Mouse (Mus musculus) heart, postnatal 10 days (tissue): ENCODE measurements around the gene Pitpnm3. TPM values are rescaled to one million over a fixed set of nuclear protein-coding genes. Genes with fewer than 3 reads are reported as not detected.

Experiments used
- DNase-seq, 2 experiments: peaks; one replicate each; pipeline ENCODE4 v3.0.0; 2021
- intact Hi-C: fragments of 180-260 bp; cut with DNase I; formaldehyde crosslinking; loops from one replicate; pipeline ENCODE4 v1.15.1; 2025
- total RNA-seq, 2 experiments: library from RNA; stranded (reverse); gene quantifications; 2 replicates each; pipeline ENCODE4 v1.2.3; 2021

The Pitpnm3 gene
- total RNA-seq, 2 experiments from 2014 or later: 1.3 to 2.1 TPM

DNA sequence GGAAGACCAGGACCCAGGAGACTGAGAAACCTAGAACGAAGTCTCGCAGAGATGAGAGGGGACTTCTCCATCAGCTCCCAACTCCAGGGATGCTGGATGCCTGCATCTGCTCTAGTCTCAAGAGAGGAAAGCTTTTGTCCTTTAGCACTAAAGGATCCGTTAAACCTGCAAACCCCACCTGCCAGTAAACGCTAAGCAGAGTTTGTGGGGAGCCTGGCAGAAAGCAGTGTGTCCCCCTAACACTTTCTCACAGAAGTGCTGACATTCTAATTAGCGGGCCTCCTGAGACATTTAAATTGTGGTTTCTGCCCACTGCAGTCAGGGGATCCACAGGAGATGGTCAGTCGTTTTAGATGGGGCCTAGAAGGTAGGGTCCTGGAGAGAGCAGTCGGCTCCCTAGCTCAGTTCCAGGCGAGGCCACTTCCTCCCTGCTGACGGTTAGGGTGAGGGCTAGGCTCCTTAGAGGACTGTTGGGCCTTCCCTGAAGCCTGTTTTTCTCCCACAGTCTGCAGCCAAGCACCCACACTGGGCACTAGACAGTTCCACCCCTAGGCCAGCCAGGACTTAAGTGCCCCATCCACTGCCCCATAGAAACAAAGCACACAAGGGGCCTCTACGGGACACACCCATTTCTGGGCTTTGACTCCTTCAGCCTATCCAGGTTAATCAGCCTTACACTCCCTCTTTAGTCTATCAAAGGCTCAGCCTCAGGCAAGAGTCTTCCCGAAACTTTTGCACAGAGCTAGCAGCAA, 829 bp upstream of the Pitpnm3 start:
- DNase-seq: no peak
- intact Hi-C loops: loop anchor here (2.0 kb wide), 1 partner anchor 84 kb away; no protein-coding TSS in a partner anchor

DNA sequence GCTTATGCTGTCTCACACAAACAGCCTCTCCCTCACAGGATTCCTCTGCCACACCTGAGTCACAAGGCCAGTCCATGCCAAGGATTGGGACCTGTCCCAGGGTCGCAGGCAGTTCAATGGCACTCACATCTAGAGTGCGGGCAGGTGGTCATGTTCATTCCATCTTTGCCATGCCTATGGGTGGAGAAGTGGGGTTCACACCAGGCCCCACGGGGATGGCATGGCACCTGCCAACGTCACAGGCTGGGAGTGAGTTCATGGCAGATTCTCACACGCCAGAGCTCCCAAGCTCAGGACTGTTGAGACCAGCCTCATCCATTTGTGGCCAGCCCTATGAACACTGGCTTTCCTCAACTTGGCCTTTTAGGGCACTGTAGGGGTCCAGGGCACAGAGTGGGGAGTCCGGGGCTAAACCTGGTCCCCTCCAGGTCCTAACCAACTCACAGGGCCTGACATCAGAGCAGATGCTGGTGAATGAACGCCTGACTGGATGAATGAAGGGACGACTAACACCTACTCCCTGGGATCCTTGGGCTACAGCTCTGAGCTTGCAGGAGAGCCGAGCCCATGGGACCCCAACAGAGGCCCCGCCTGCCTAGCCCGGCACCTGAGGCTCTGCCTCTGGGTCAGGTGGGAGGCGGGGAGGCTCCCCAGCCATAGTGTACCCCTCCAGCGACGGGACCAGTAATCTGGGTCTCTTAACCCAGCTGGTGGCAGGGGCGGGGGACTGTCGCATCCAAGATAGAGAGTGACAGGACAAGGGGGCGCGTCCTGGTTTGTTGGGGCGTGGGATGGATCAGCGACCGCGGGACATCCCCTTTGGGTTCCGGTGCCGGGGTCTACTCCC, 819 bp downstream of the Pitpnm3 start:
- intact Hi-C loops: loop anchor here (5.0 kb wide), 1 partner anchor 47 kb away; no protein-coding TSS in a partner anchor
- peak in 1 of 2 experiments; percentile 14 for DNase-seq

DNA sequence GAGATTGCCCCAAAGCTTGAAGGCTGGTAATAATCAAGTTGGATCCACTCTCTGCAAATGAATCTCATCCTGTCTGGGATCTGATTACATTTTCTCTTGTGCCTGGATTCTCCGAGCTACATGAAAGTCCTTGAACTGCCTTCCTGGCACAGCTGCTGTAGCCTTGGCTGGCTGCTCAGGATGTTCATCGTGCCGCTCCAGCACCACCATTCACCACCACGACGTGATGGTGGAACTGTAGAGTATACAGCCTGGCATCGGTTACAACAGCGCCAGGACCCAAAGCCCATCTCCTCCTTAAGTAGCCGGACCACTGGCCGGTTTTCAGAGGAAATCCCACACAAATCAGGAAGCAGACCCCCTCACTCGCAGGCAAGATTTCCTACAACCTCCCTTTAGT, 2.5 kb downstream of the Pitpnm3 start:
- peak in 1 of 2 experiments; percentile 34 for DNase-seq
- intact Hi-C loops: loop anchor here (5.0 kb wide), 1 partner anchor 46 kb away; no protein-coding TSS in a partner anchor

DNA sequence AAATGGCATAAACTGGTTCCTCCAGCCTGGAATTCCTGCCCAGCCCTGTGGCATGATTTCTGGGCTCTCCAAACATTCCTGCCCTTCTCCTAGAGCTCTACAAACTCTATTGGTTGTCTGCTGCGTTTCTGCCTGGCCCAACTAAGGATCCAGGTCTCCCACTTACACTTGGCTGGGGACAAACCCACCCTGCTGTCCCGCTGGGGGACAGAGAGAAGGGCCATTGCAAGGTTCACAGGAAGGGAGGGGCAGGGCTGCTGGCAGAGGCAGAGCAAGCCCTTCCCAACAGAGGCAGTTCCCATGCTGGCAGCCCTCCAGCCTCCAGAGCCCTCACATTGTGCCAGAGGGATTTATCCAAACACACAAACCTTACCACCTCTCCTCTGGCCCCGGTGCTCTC, 3.3 kb downstream of the Pitpnm3 start:
- DNase-seq: peak; percentile 82
- intact Hi-C loops: loop anchor here (5.0 kb wide), 1 partner anchor 45 kb away; no protein-coding TSS in a partner anchor

DNA sequence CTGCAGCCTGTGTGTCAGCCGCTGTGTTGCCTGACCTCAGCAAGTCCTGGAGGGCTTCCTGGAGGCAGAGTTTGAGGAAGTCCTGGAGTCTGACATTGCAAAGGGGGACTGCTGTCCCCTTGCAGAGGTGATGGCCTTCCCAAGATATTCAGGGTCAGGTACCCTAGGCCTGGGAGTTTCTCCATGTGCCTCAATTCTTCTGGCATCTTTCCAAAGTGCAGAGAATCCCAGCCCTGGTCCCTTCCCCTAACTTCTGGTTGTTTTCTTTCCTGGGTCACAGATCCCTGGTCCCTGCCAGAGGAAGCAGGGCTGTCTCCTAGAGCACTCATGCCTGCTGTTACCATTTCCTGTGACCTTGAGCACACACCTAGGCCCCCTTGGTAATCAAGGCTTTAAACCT, 3.9 kb downstream of the Pitpnm3 start:
- DNase-seq: no peak
- intact Hi-C loops: loop anchor here (5.0 kb wide), 1 partner anchor 44 kb away; no protein-coding TSS in a partner anchor

DNA sequence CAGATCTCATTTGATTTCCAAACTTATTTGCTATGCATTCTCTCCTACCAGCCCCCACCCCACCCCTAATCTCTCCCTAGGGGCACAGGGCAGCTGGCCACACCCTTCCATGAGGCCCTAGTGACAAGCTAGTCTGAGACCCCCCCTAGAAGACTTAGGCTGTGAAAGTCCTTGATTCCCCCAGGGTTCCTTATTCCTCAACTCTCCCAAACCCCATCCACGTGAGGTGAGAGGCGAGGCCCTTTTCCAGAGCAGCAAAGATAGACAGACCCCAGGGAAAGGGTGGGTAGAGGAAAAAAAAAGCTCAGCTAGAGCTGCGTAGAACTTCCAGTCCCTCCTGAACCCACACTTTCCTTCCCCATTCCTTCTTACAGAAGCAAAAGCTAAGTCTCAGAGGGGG, 4.7 kb downstream of the Pitpnm3 start:
- intact Hi-C loops: loop anchor here (5.0 kb wide), 1 partner anchor 44 kb away; no protein-coding TSS in a partner anchor
- no peak for DNase-seq

DNA sequence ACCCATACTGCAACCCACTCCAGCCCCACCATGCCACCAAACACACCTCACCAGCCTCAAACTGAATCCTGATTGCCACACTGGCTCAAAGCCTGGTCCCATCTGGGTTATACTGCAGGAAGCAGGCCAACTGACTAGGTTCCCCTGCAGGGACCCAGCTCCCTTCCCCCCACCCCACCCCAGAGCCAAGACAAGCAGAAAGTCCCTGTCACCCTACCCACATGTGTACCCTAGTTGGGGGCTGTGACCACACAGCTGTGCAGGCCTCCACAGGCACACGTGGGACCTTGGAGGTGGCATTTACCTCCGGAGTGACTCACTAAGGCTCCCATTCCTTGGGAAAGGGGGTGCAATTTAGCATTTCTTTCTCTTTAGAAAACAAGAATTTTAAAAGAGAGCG, 5.1 kb downstream of the Pitpnm3 start:
- no peak for DNase-seq
- intact Hi-C loops: loop anchor here (5.0 kb wide), 1 partner anchor 43 kb away; no protein-coding TSS in a partner anchor

GRCm38 (mm10) chr11:72130021-72130420, 5.6 kb downstream of the Pitpnm3 start:
- peak; percentile 73 to 84 for DNase-seq
- intact Hi-C loops: loop anchor here (5.0 kb wide), 1 partner anchor 43 kb away; no protein-coding TSS in a partner anchor

DNA sequence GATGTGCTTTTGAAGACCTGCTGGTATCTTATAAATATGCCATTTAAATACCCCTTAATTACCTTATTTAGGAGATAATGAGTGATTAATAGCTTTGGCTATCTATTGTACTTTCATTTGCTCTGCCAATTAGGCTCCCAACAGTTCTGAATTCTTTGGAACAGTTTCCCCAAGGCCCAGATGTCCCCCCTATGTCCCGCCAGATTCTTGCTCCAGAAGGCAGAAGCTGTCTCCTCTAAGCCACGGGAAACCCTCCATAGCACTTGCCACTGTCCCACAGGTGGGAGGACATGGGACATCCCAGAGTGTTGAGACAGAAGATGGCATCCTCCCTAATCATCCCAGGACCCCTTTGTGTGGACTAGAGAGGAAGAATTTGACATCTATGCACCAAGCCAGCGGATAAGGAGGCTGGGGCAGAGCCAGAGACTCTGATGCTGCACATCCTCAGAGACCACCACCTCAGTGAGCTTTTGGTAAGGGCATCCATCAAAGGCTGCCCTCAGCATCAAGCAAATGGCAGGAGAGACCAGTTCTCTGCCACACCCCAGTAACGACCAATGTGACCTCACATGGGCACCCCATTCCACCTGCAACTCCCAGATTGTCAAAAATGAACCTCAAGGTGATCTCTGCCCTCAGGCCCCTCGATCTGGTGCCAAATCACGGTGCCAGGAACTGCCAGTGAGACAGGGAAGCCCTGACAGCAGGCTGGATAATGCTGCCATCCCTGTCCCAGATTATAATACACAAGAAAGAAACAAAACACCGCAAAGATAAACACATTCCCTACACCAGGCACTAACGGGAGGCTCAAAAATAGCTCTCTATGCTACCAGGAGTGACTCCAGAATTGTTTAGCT, 6.3 kb downstream of the Pitpnm3 start:
- DNase-seq: no peak
- intact Hi-C loops: loop anchor here (5.0 kb wide), 1 partner anchor 62 kb away; no protein-coding TSS in a partner anchor

DNA sequence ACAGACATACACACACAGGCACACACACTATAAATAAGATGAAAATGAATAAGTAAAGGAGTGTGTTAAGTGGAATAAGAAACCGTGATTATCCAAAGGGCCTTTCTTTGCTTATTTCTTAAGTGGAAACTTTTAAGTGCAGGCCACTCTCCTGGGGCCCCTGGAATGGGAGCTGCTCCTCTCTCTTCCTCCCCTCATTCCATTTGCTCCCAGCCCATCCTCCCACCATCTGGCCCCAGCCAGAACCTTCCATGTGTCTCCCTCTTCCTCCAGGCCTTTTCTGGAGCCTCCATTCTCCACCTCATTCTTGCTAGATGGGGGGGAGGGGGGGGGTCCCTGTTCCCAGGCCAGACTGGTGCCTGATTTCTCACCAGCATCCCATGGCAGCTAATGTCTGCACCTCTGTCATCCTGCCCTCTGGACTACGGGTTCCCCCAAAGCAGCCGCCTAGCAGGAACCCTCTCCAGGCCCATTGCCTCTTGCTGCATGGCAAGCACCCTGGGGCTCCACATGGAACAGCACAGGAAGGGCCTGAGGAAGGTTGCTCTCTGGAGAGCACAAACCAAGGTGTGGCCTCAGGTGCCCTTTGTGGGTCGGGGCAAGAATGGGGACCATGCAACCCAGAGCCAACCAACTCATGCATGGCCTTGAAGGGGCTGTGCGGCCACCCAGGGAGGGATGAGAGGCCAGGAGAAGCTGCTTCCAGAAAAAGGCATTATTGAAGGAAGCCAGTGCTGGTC, 8.0 kb downstream of the Pitpnm3 start:
- intact Hi-C loops: loop anchor here (5.0 kb wide), 1 partner anchor 60 kb away; no protein-coding TSS in a partner anchor
- no peak for DNase-seq

DNA sequence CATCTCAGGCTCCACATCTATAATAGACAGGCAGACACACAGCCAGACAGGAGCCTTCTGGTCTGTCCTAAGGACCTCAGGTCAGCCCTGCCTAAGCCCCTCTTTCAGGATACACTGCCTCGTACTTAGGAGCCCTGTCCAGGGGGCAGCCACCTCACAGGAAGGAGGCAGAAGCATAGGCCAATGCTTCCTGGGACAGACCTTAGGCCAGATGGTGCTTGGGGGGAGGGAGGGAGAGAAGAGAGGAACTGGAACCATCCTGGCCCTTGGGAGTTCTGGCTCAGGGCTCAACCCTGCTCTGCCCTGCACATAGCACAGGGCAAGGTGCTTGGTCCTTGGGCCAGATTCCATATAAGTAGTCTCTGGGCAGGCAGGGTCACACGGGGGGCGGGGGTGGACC, 9.8 kb downstream of the Pitpnm3 start:
- DNase-seq: no peak
- intact Hi-C loops: loop anchor here (5.0 kb wide), 1 partner anchor 58 kb away; no protein-coding TSS in a partner anchor

DNA sequence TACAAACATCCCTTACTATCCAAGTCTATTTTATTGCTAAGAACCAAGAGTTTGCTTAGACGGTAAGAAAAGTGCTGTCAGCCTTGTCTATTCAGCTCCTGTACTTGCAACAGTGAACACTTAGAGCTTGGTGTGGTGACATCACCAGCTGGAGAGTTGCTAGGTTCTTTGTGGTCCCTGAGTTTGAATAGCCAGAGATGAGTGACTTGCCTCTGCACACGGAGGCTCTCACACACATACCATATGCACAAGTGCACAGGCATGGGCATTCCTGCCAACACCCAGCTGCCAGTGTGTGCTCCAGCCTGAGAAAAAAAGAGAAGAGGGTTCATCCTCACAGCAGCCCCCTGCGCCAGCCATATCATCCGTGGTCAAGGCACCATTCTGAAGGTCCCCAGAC, 12.0 kb downstream of the Pitpnm3 start:
- intact Hi-C loops: no loop called here
- DNase-seq: no peak

- DNase-seq: no peak
- intact Hi-C loops: no loop called here
These were observed 15.2 kb downstream of the Pitpnm3 start for GRCm38 (mm10) chr11:72120354-72120753.

GRCm38 (mm10) chr11:72118630-72119029, 16.9 kb downstream of the Pitpnm3 start:
- no peak for DNase-seq
- intact Hi-C loops: no loop called here

- intact Hi-C loops: no loop called here
- no peak for DNase-seq
These were observed 22.3 kb downstream of the Pitpnm3 start for GRCm38 (mm10) chr11:72113296-72113695.

DNA sequence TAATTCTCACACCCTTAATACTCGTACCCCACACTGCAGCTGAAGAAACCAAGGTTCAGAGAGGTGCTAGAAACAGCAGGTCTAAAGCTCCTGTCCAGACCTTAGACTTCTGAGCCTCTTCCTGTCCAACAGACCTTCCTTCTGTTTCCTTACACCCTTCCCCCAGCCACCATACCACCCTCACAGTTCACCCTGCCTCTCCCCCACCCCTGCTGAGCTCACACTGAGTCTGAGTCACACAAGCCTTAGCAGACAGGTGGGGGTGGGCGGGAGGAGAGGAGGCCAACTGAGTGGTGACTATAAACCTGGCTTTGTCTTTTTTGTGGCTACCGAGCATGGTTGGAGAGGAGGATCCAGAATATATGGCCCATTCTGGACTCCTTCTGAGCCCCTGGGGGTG, 24.9 kb downstream of the Pitpnm3 start:
- intact Hi-C loops: no loop called here
- no peak for DNase-seq

DNA sequence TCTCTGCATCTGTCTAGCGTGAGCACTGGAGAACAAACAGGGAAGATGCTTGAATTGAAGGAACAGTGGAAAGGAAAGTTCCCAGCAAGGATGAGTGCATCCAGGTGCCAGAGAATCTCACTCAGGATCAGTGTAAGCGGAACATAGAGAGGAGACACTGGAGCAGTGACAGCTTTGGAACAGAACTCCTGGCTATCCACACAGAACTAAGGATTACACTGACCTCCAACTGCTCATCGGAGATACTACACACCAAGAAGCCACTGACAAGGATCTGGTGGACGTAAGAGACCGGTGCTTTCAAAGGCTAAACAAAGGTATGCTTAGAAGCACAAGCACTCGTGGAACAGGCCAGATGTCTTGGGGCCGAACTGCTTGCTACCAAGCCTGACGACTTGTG, 31.4 kb downstream of the Pitpnm3 start:
- intact Hi-C loops: no loop called here
- DNase-seq: no peak

- no peak for DNase-seq
- intact Hi-C loops: no loop called here
These were observed 32.0 kb downstream of the Pitpnm3 start for GRCm38 (mm10) chr11:72103530-72103929.

DNA sequence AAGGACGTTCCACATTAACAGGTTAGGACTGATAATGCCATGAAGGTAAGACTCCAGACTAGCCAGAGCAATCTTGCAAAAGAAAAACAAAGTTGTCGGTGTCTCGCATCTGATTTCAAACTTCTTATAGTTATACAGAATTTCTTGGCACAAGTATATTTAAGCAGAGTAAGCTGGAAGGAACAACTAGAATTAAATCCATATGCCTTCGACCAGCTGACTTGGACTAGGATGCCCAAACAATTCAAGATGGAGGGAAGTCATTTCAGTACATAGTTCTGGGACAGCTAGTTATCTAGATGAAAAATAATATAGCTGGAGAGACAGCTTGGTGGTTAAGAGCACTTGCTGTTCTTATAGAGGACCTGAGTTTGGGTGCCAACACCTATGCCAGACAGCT, 34.6 kb downstream of the Pitpnm3 start:
- intact Hi-C loops: no loop called here
- no peak for DNase-seq

GRCm38 (mm10) chr11:72099181-72099580, 36.4 kb downstream of the Pitpnm3 start:
- peak; percentile 32 to 37 for DNase-seq
- intact Hi-C loops: no loop called here
